Mouse (Mus musculus) liver, postnatal 0 days (tissue): ENCODE measurements at regions not wholly inside any gene's neighbourhood (a gene's known extent, or its start where the extent isn't known, plus 50 kb on each side); places are given as distances from the start of the nearest gene placed in this dataset.
A peak's percentile ranks its signal among the peaks of the same experiment; 100 is the strongest.

ENCODE experiments used
- ATAC-seq: fragments of 200-750 bp; cut with Nextera tagmentation; 2 replicates; pipeline ENCODE4 v1.8.0; 2017; ENCODE audit warnings: mild to moderate bottlenecking, moderate library complexity
- DNase-seq: peaks from one replicate; pipeline ENCODE4 v3.0.0-alpha.2; 2016
- H3K27ac ChIP-seq: fragments of 300-500 bp; sonication (generic); 2 replicates; pipeline ENCODE4 v1.5.1; 2014; ENCODE audit warnings: antibody characterized with exemption, moderate library complexity, mild to moderate bottlenecking, low read depth
- H3K27me3 ChIP-seq: fragments of 300-500 bp; sonication (generic); 2 replicates; pipeline ENCODE4 v1.6.1; 2014; ENCODE audit warnings: low read length, control low read depth, mixed read lengths; ENCODE audit not compliant: insufficient read depth
- H3K36me3 ChIP-seq: fragments of 300-500 bp; sonication (generic); replicated peaks from 2 replicates; pipeline ENCODE4 v1.6.1; 2014; ENCODE audit warnings: mild to moderate bottlenecking, control low read depth, low read length, moderate library complexity, mixed read lengths; ENCODE audit not compliant: insufficient read depth
- H3K4me1 ChIP-seq: fragments of 300-500 bp; sonication (generic); 2 replicates; pipeline ENCODE4 v1.6.1; 2014; ENCODE audit warnings: antibody characterized with exemption, mild to moderate bottlenecking, control low read depth; ENCODE audit not compliant: insufficient read depth
- H3K4me2 ChIP-seq: fragments of 300-500 bp; sonication (generic); 2 replicates; pipeline ENCODE4 v1.6.1; 2014; ENCODE audit warnings: low read depth, mild to moderate bottlenecking, low read length, moderate library complexity, mixed read lengths
- H3K4me3 ChIP-seq: fragments of 300-500 bp; sonication (generic); 2 replicates; pipeline ENCODE4 v1.5.1; 2014; ENCODE audit warnings: low read depth, low read length
- H3K9ac ChIP-seq: fragments of 300-500 bp; sonication (generic); replicated peaks from 2 replicates; pipeline ENCODE4 v1.6.1; 2014; ENCODE audit warnings: mild to moderate bottlenecking, moderate library complexity
- H3K9me3 ChIP-seq: fragments of 300-500 bp; sonication (generic); 2 replicates; pipeline ENCODE4 v1.6.1; 2016; ENCODE audit warnings: mild to moderate bottlenecking, control low read depth, low read length, mixed read lengths
- CTCF ChIP-seq: sonication (generic); IDR thresholded peaks from 2 replicates; pipeline ENCODE4 v1.5.1; 2016; ENCODE audit warnings: antibody characterized with exemption, low read depth
- EP300 ChIP-seq: IDR thresholded peaks from 2 replicates; pipeline ENCODE4 v1.6.1; 2016; ENCODE audit warnings: antibody characterized with exemption, low read depth, mild to moderate bottlenecking
- WGBS: fragments of 180-500 bp; shearing (Covaris S2); extraction: QIAGEN DNeasy Blood & Tissue Kit; methylation state at CpG from one replicate; pipeline ENCODE4 v1.1.7; 2014; ENCODE audit not compliant: insufficient replicate concordance; 5-methylcytosine and 5-hydroxymethylcytosine counted together

GRCm38 (mm10) chr3:21861636-21861970 lies 214.8 kb upstream of the Tbl1xr1 start:
- Histone ChIP-seq H3K4me1 (no peaks in the 10 kb centered on the region), H3K27me3 (no peaks in the 10 kb centered on the region), H3K4me2 (no peak overlapping the region), H3K4me3 (no peak overlapping the region), H3K27ac (no peak overlapping the region), H3K9me3 (no peaks in the 10 kb centered on the region), H3K9ac (no peak overlapping the region), H3K36me3 (no peaks in the 10 kb centered on the region)
- no peak for ATAC-seq
- TF ChIP-seq EP300 (no peak), CTCF (no peak)
- no peak for DNase-seq
- WGBS: 80% methylated on average over 4 of the region's 4 CpGs

- ATAC-seq (no peak), DNase-seq (no peak)
- Histone ChIP-seq H3K4me3 (no peak overlapping the region), H3K27ac (no peak overlapping the region), H3K4me1 (no peaks in the 10 kb centered on the region), H3K36me3 (no peaks in the 10 kb centered on the region), H3K27me3 (no peaks in the 10 kb centered on the region), H3K9ac (no peak overlapping the region), H3K4me2 (no peak overlapping the region), H3K9me3 (no peaks in the 10 kb centered on the region)
- TF ChIP-seq EP300: no peak
- no peak for TF ChIP-seq CTCF
- 71% methylated on average over 5 of the region's 5 CpGs for WGBS
Measured at GRCm38 (mm10) chr3:21864391-21864790, 212.1 kb upstream of the Tbl1xr1 start.

- H3K9ac ChIP-seq: no peak overlapping the region
- TF ChIP-seq CTCF (no peak), EP300 (no peak)
- H3K4me1 ChIP-seq: no peaks in the 10 kb centered on the region
- 84% methylated on average over 1 of the region's 1 CpGs for WGBS
- H3K27ac ChIP-seq: no peak overlapping the region
- ATAC-seq (no peak), DNase-seq (no peak)
- H3K9me3 ChIP-seq: no peaks in the 10 kb centered on the region
- H3K36me3 ChIP-seq: no peaks in the 10 kb centered on the region
- H3K4me2 ChIP-seq: no peak overlapping the region
- H3K27me3 ChIP-seq: no peaks in the 10 kb centered on the region
- no peak overlapping the region for H3K4me3 ChIP-seq
Measured at GRCm38 (mm10) chr3:21865856-21866255, 210.6 kb upstream of the Tbl1xr1 start.

GRCm38 (mm10) chr3:21878396-21878795 lies 198.1 kb upstream of the Tbl1xr1 start:
- H3K4me2 ChIP-seq: no peak overlapping the region
- H3K9me3 ChIP-seq: no peaks in the 10 kb centered on the region
- H3K9ac ChIP-seq: no peak overlapping the region
- DNase-seq (no peak), ATAC-seq (no peak)
- H3K27ac ChIP-seq: no peak overlapping the region
- no peaks in the 10 kb centered on the region for H3K36me3 ChIP-seq
- no peak overlapping the region for H3K4me3 ChIP-seq
- H3K4me1 ChIP-seq: no peaks in the 10 kb centered on the region
- no peaks in the 10 kb centered on the region for H3K27me3 ChIP-seq
- no peak for TF ChIP-seq EP300
- TF ChIP-seq CTCF: no peak
- 41% methylated on average over 2 of the region's 2 CpGs for WGBS

GRCm38 (mm10) chr3:21884216-21884615 lies 192.2 kb upstream of the Tbl1xr1 start:
- Histone ChIP-seq H3K36me3 (no peaks in the 10 kb centered on the region), H3K27ac (no peak overlapping the region), H3K4me1 (no peaks in the 10 kb centered on the region), H3K9ac (no peak overlapping the region), H3K4me2 (no peak overlapping the region), H3K27me3 (no peaks in the 10 kb centered on the region), H3K9me3 (no peaks in the 10 kb centered on the region), H3K4me3 (no peak overlapping the region)
- 63% methylated on average over 3 of the region's 3 CpGs for WGBS
- ATAC-seq (no peak), DNase-seq (no peak)
- no peak for TF ChIP-seq CTCF
- TF ChIP-seq EP300: no peak

- Histone ChIP-seq H3K4me3 (no peak overlapping the region), H3K27me3 (no peaks in the 10 kb centered on the region), H3K9ac (no peak overlapping the region), H3K36me3 (no peaks in the 10 kb centered on the region), H3K9me3 (no peaks in the 10 kb centered on the region), H3K27ac (no peak overlapping the region), H3K4me2 (no peak overlapping the region), H3K4me1 (no peaks in the 10 kb centered on the region)
- no peak for DNase-seq
- peak; percentile 68 for ATAC-seq
- TF ChIP-seq CTCF (no peak), EP300 (no peak)
- WGBS: 72% methylated on average over 3 of the region's 3 CpGs
Measured at GRCm38 (mm10) chr3:21888710-21889109, 187.7 kb upstream of the Tbl1xr1 start.

- no peaks in the 10 kb centered on the region for H3K9me3 ChIP-seq
- ATAC-seq: no peak
- 70% methylated on average over 7 of the region's 7 CpGs for WGBS
- DNase-seq: no peak
- no peaks in the 10 kb centered on the region for H3K27me3 ChIP-seq
- H3K9ac ChIP-seq: no peak overlapping the region
- no peak overlapping the region for H3K4me3 ChIP-seq
- H3K36me3 ChIP-seq: no peaks in the 10 kb centered on the region
- H3K27ac ChIP-seq: no peak overlapping the region
- no peak overlapping the region for H3K4me2 ChIP-seq
- TF ChIP-seq CTCF (no peak), EP300 (no peak)
- H3K4me1 ChIP-seq: no peaks in the 10 kb centered on the region
Measured at GRCm38 (mm10) chr3:21891819-21892480, 184.5 kb upstream of the Tbl1xr1 start.
